ENCODE assay signal across 8 mouse cellular contexts in the genomic region with DNA sequence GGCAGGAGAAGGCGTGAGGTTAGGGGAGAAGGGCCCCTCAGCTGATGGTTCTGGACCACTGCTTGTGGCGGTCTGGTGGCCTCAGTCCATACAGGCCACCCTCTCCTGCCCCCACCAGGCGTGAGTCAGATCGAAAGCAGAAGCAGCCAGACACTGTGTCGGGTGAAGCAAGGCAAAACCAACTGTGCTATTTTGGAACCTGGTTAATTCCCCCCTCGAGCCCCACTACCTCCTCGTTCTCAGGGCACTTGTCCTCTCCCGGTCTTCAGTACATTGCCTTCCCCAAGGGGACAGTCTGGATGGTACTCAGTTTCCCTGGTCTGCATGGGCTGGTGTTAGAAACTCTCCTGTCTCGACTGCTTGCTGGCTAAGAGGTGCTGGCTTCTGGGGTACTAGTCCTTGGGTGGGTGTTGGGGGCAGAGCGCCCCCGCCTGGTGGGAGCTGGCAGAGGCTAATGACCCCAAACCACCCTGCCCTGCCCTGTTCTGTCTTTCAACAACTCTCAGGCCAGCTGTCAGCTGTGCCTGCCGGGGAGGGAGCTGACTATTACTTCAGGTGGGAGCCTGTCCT. TPM values are rescaled to one million over a fixed set of nuclear protein-coding genes. Genes with fewer than 3 reads are reported as not detected.
DNase-seq lines count a peak whose midpoint lies in the region; ATAC-seq and TF ChIP-seq lines count a peak whose summit lies in the region.

No protein-coding gene starts in this region.

- WGBS in heart, adult 2 months = 43% methylated on average over 12 of the region's 12 CpGs
- WGBS in liver, embryonic 16.5 days (ENCODE audit: insufficient replicate concordance) = 9% methylated on average over 12 of the region's 12 CpGs
- 8% methylated on average over 12 of the region's 12 CpGs for WGBS in spleen, adult 2 months
- WGBS in kidney, embryonic 15.5 days = 41% methylated on average over 12 of the region's 12 CpGs

- in situ Hi-C loops in CH12.LX (cut with MboI; ENCODE audit: low pct_ligation_motif_present, low pct_unique_long_range_greater_than_20kb, low sequenced_read_pairs) = no loop called here

- ATAC-seq in liver, embryonic 16.5 days (ENCODE audit: low read depth) = peak; percentile 45
- no peak for ATAC-seq in kidney, embryonic 15.5 days (replicated peaks; ENCODE audit: low FRiP score)

- dilution Hi-C loops in CH12.LX (cut with MboI; ENCODE audit: extremely low pct_ligation_motif_present, extremely low pct_unique_long_range_greater_than_20kb, low sequenced_read_pairs) = no loop called here

- intact Hi-C loops in heart, adult 2 months (cut with DNase I) = no loop called here

- no peaks in the 10 kb centered on the region for H3K27me3 ChIP-seq in CH12.LX (replicated peaks)
- H3K27me3 ChIP-seq in heart, adult 2 months (ENCODE audit: control insufficient read depth, insufficient read depth, low read length) = no peaks in the 10 kb centered on the region
- H3K27me3 ChIP-seq in liver, embryonic 16.5 days (ENCODE audit: control insufficient read depth, insufficient read depth, low read depth, low read length) = no peaks in the 10 kb centered on the region
- no peaks in the 10 kb centered on the region for H3K27me3 ChIP-seq in spleen, adult 2 months (ENCODE audit: control insufficient read depth, insufficient read depth, low read length)
- H3K27me3 ChIP-seq in kidney, embryonic 15.5 days = no peaks in the 10 kb centered on the region

- peaks cover 42 to 81% of the 10 kb centered on the region in 2 experiments for H3K4me1 ChIP-seq in CH12.LX (ENCODE audit: control insufficient read depth in 1 of 2, insufficient read depth in 2 of 2)
- H3K4me1 ChIP-seq in heart, adult 2 months (ENCODE audit: control insufficient read depth, insufficient read depth, low read length) = peaks cover 23% of the 10 kb centered on the region
- peaks cover 20% of the 10 kb centered on the region for H3K4me1 ChIP-seq in liver, embryonic 16.5 days (ENCODE audit: control insufficient read depth, low read depth, low read length)
- peaks cover 43% of the 10 kb centered on the region; the same call in 1 of the 2 replicates for H3K4me1 ChIP-seq in spleen, adult 2 months (ENCODE audit: control insufficient read depth, insufficient read depth, insufficient read length)
- peaks cover 17% of the 10 kb centered on the region for H3K4me1 ChIP-seq in kidney, embryonic 15.5 days

- H3K9ac ChIP-seq in CH12.LX (ENCODE audit: insufficient read depth, low read depth) = peak overlapping the region; percentile 46
- 0 out of 2 replicates have a peak overlapping the region, but pooled peaks have one; percentile 9 for H3K9ac ChIP-seq in heart, adult 2 months (ENCODE audit: low read depth, low read length)
- H3K9ac ChIP-seq in liver, embryonic 16.5 days (ENCODE audit: low read depth, low read length) = no peak overlapping the region
- H3K9ac ChIP-seq in kidney, embryonic 15.5 days = no peak overlapping the region

- peaks cover 9% of the 10 kb centered on the region; the same call in 1 of the 2 replicates for H3K79me2 ChIP-seq in CH12.LX (replicated peaks; ENCODE audit: control insufficient read depth, extremely low read depth, insufficient read depth, poor library complexity, severe bottlenecking)
- peaks cover 4% of the 10 kb centered on the region for H3K79me2 ChIP-seq in heart, adult 2 months (replicated peaks; ENCODE audit: control insufficient read depth, insufficient read depth, low read length)

- H3K4me3 ChIP-seq in CH12.LX (replicated peaks in 1 of 3; ENCODE audit: low read depth in 2 of 3, low read length in 2 of 3, poor library complexity in 1 of 3) = peak overlapping the region; percentile 32 to 45 (median 41)
- no peak overlapping the region for H3K4me3 ChIP-seq in heart, adult 2 months
- no peak overlapping the region for H3K4me3 ChIP-seq in liver, embryonic 16.5 days (ENCODE audit: low read depth, low read length)
- peak overlapping the region; percentile 53 for H3K4me3 ChIP-seq in spleen, adult 2 months (ENCODE audit: extremely low read depth, insufficient read depth, insufficient read length)
- no peak overlapping the region for H3K4me3 ChIP-seq in kidney, embryonic 15.5 days (replicated peaks)

- DNase-seq in adrenal gland, postnatal 36 days = peak; percentile 43 to 54
- DNase-seq in adrenal gland, postnatal 10 days = no peak
- DNase-seq in CH12.LX (ENCODE audit: extremely low read depth) = peak; percentile 97
- peak; percentile 71 to 84 for DNase-seq in heart, adult 2 months
- peak; percentile 83 to 92 for DNase-seq in spleen, adult 2 months (ENCODE audit: low read depth in 1 of 2, low spot score in 2 of 2)
- DNase-seq in urinary bladder, adult 18-20 months (ENCODE audit: low spot score in 2 of 2) = no peak

- peak; percentile 60 to 83 for TF ChIP-seq CTCF in CH12.LX (conservative IDR thresholded peaks at IDR 0.05 in 1 of 2, IDR thresholded peaks at IDR 0.05 in 1 of 2; ENCODE audit: low read depth in 2 of 2, low read length in 2 of 2)
- peak; percentile 61 for TF ChIP-seq CTCF in heart, adult 2 months (IDR thresholded peaks at IDR 0.05)
- peak; percentile 62 for TF ChIP-seq CTCF in spleen, adult 2 months (IDR thresholded peaks at IDR 0.05; ENCODE audit: extremely low read depth, insufficient read depth, insufficient read length, insufficient replicate concordance)

- H3K36me3 ChIP-seq in CH12.LX (replicated peaks in 1 of 2; ENCODE audit: control insufficient read depth in 1 of 2, insufficient read depth in 1 of 2, low read length in 1 of 2) = peaks cover 3 to 45% of the 10 kb centered on the region in 2 experiments
- H3K36me3 ChIP-seq in heart, adult 2 months (ENCODE audit: control insufficient read depth, insufficient read depth, low read length) = no peaks in the 10 kb centered on the region
- no peaks in the 10 kb centered on the region for H3K36me3 ChIP-seq in liver, embryonic 16.5 days (ENCODE audit: control insufficient read depth, insufficient read depth)
- H3K36me3 ChIP-seq in spleen, adult 2 months (ENCODE audit: control insufficient read depth, insufficient read depth, low read length) = no peaks in the 10 kb centered on the region
- H3K36me3 ChIP-seq in kidney, embryonic 15.5 days = no peaks in the 10 kb centered on the region

- TF ChIP-seq EP300 in CH12.LX (IDR thresholded peaks at IDR 0.05; ENCODE audit: low read length) = peak; percentile 97
- no peak for TF ChIP-seq EP300 in heart, adult 2 months (IDR thresholded peaks at IDR 0.05; ENCODE audit: insufficient read depth, low read depth, low read length)

- H3K4me2 ChIP-seq in CH12.LX (ENCODE audit: insufficient read depth, low read depth, poor library complexity, severe bottlenecking) = peak overlapping the region; percentile 77
- peak overlapping the region; percentile 21; the same call in 1 of the 2 replicates for H3K4me2 ChIP-seq in liver, embryonic 16.5 days (ENCODE audit: low read depth, low read length)
- no peak overlapping the region for H3K4me2 ChIP-seq in kidney, embryonic 15.5 days

- no peak; the same call in 1 of the 2 replicates for TF ChIP-seq POLR2A in CH12.LX (IDR thresholded peaks at IDR 0.05; ENCODE audit: low read depth, low read length)
- TF ChIP-seq POLR2A in heart, adult 2 months (IDR thresholded peaks at IDR 0.05; ENCODE audit: insufficient read depth, low read depth, low read length) = no peak
- TF ChIP-seq POLR2A in spleen, adult 2 months (IDR thresholded peaks at IDR 0.05; ENCODE audit: low read depth, low read length) = no peak; the same call in 1 of the 2 replicates

- H3K9me3 ChIP-seq in CH12.LX (replicated peaks; ENCODE audit: low read length) = peaks cover 22% of the 10 kb centered on the region
- H3K9me3 ChIP-seq in liver, embryonic 16.5 days (replicated peaks; ENCODE audit: control insufficient read depth, low read length) = no peaks in the 10 kb centered on the region
- 0 out of 2 replicates have a peak, but pooled peaks cover 7% of the 10 kb centered on the region for H3K9me3 ChIP-seq in kidney, embryonic 15.5 days (replicated peaks)

- TF ChIP-seq RAD21 in CH12.LX (IDR thresholded peaks at IDR 0.05; ENCODE audit: low read depth, low read length) = peak; percentile 41

- H3K27ac ChIP-seq in CH12.LX (ENCODE audit: insufficient read depth, low read depth) = peak overlapping the region; percentile 91
- peak overlapping the region; percentile 68 for H3K27ac ChIP-seq in heart, adult 2 months
- peak overlapping the region; percentile 45 for H3K27ac ChIP-seq in liver, embryonic 16.5 days (ENCODE audit: low read length)
- peak overlapping the region; percentile 96 for H3K27ac ChIP-seq in spleen, adult 2 months (ENCODE audit: insufficient read depth, low read length)
- no peak overlapping the region for H3K27ac ChIP-seq in kidney, embryonic 15.5 days

TF ChIP-seq in CH12.LX, 34 proteins besides CTCF, POLR2A, EP300 and RAD21 (continues in another document):
- TF ChIP-seq KAT2A (IDR thresholded peaks at IDR 0.05; ENCODE audit: insufficient replicate concordance, low read length) (0 out of 2 replicates have a peak, but pooled peaks have one; percentile 48), SIN3A (IDR thresholded peaks at IDR 0.05; ENCODE audit: low read length) (peak; percentile 87), NELFE (IDR thresholded peaks at IDR 0.05; ENCODE audit: low read depth, low read length) (no peak), CHD1 (IDR thresholded peaks at IDR 0.05; ENCODE audit: low read depth, low read length) (no peak), ZKSCAN1 (IDR thresholded peaks at IDR 0.05; ENCODE audit: borderline replicate concordance, low read depth, low read length) (no peak), USF1 (IDR thresholded peaks at IDR 0.05; ENCODE audit: low read depth, low read length) (no peak)

RNA-seq across cellular contexts. Expression of a gene that starts 32.0 kb away (rescaled TPM):
- total RNA-seq in adrenal gland, postnatal 36 days (2021) = 10 to 100 TPM; 18.6 to 18.9 TPM
- total RNA-seq in adrenal gland, postnatal 10 days (2021) = 10 to 100 TPM; 19.9 to 29.7 TPM
- total RNA-seq in CH12.LX (2012; rRNA removed) (49.3 and 57.3 TPM in 2 replicates), CH12.LX (2014; rRNA removed) (26.9 and 29.1 TPM in 2 replicates)
- 39.9 and 41.3 TPM in 2 replicates for polyA plus RNA-seq in CH12.LX (2012; ENCODE audit: insufficient read length, low read depth)
- total RNA-seq in heart, adult 2 months (2021) = 10 to 100 TPM; 36.8 to 42.7 TPM
- polyA plus RNA-seq in heart, adult 2 months (2012; rRNA removed) = 33.5 and 35.1 TPM in 2 replicates
- polyA plus RNA-seq in liver, embryonic 16.5 days (2015; fragmentation: Nextera tagmentation; extraction: Ambion mirVana) = 5.5 and 5.9 TPM in 2 replicates
- 110 and 131 TPM in 2 replicates for polyA plus RNA-seq in spleen, adult 2 months (2012; rRNA removed)
- 13.4 and 15.2 TPM in 2 replicates for polyA plus RNA-seq in kidney, embryonic 15.5 days (2015; fragmentation: Nextera tagmentation; extraction: Ambion mirVana)

RNA-seq across cellular contexts. Expression of a gene that starts 42.1 kb away (rescaled TPM):
- total RNA-seq in adrenal gland, postnatal 36 days (2021) = not detected
- total RNA-seq in adrenal gland, postnatal 10 days (2021) = not detected
- total RNA-seq in CH12.LX (2012; rRNA removed) = not detected in 2 replicates
- not detected in 2 replicates for total RNA-seq in CH12.LX (2014; rRNA removed)
- not detected in 2 replicates for polyA plus RNA-seq in CH12.LX (2012; ENCODE audit: insufficient read length, low read depth)
- not detected for total RNA-seq in heart, adult 2 months (2021)
- 0.59 TPM in 2 replicates for polyA plus RNA-seq in heart, adult 2 months (2012; rRNA removed)
- polyA plus RNA-seq in liver, embryonic 16.5 days (2015; fragmentation: Nextera tagmentation; extraction: Ambion mirVana) = not detected in 2 replicates
- polyA plus RNA-seq in spleen, adult 2 months (2012; rRNA removed) = 0.18 TPM in 1 of 2 replicates, not detected in the other
- polyA plus RNA-seq in kidney, embryonic 15.5 days (2015; fragmentation: Nextera tagmentation; extraction: Ambion mirVana) = 0.14 TPM in 1 of 2 replicates, not detected in the other

Comparison
In these comparisons a context has a peak if more than half of its experiments do, and no peak if none do; other contexts are left out.
1. DNase-seq: peak in adrenal gland, postnatal 36 days (2 of 2), CH12.LX (single experiment), heart, adult 2 months (2 of 2) and spleen, adult 2 months (2 of 2); none in adrenal gland, postnatal 10 days (single experiment) and urinary bladder, adult 18-20 months (0 of 2).
2. H3K4me3 ChIP-seq: peak in CH12.LX (3 of 3) and spleen, adult 2 months (single experiment); none in heart, adult 2 months (single experiment), liver, embryonic 16.5 days (single experiment) and kidney, embryonic 15.5 days (single experiment).
3. H3K9ac ChIP-seq: peak in CH12.LX (single experiment) and heart, adult 2 months (single experiment); none in liver, embryonic 16.5 days (single experiment) and kidney, embryonic 15.5 days (single experiment).
4. Peak in every context shown above with its lines, with median percentiles within 50 percentile points of each other: CTCF ChIP-seq.